Mouse (Mus musculus): ENCODE results near the gene Crtc3. TPM values are rescaled to one million over a fixed set of nuclear protein-coding genes. Genes with fewer than 3 reads are reported as not detected.

Crtc3 gene
- polyA plus RNA-seq, 1 experiment from 2014 or later, result 15.5 TPM

- no peak overlapping the region for H3K4me2 ChIP-seq (replicated peaks)
- H3K9me3 ChIP-seq, result no peaks in the 10 kb centered on the region
- H3K9ac ChIP-seq, result no peak overlapping the region
- H3K27ac ChIP-seq, result no peak overlapping the region
- no peaks in the 10 kb centered on the region for H3K27me3 ChIP-seq (replicated peaks)
- H3K36me3 ChIP-seq, result no peaks in the 10 kb centered on the region
- H3K4me3 ChIP-seq (replicated peaks), result no peak overlapping the region
- 78% methylated on average over 3 of the region's 3 CpGs for WGBS
- ATAC-seq, result no peak
- H3K4me1 ChIP-seq (replicated peaks), result peaks cover 9% of the 10 kb centered on the region; the same call in 1 of the 2 replicates
These were observed 132.5 kb downstream of the Crtc3 start for GRCm38 (mm10) chr7:80556166-80556565.

GRCm38 (mm10) chr7:80555146-80555545, 133.5 kb downstream of the Crtc3 start:
- ATAC-seq, result no peak
- H3K9ac ChIP-seq, result no peak overlapping the region
- H3K4me2 ChIP-seq (replicated peaks), result no peak overlapping the region
- peaks cover 9% of the 10 kb centered on the region; the same call in 1 of the 2 replicates for H3K4me1 ChIP-seq (replicated peaks)
- no peak overlapping the region for H3K4me3 ChIP-seq (replicated peaks)
- H3K27me3 ChIP-seq (replicated peaks), result no peaks in the 10 kb centered on the region
- H3K36me3 ChIP-seq, result no peaks in the 10 kb centered on the region
- WGBS, result 75% methylated on average over 3 of the region's 3 CpGs
- H3K27ac ChIP-seq, result peak overlapping the region; percentile 81
- H3K9me3 ChIP-seq, result no peaks in the 10 kb centered on the region

- Histone ChIP-seq H3K4me3 (replicated peaks) (no peak overlapping the region), H3K4me2 (replicated peaks) (peak overlapping the region; percentile 18; the same call in 1 of the 2 replicates)
- peak; percentile 80 for ATAC-seq
These were observed 134.3 kb downstream of the Crtc3 start for GRCm38 (mm10) chr7:80554180-80555021.

GRCm38 (mm10) chr7:80548513-80549260, 140.0 kb downstream of the Crtc3 start:
- Histone ChIP-seq H3K36me3 (no peaks in the 10 kb centered on the region), H3K4me3 (replicated peaks) (no peak overlapping the region), H3K4me1 (replicated peaks) (no peaks in the 10 kb centered on the region), H3K27me3 (replicated peaks) (no peaks in the 10 kb centered on the region), H3K27ac (no peak overlapping the region), H3K9me3 (no peaks in the 10 kb centered on the region), H3K4me2 (replicated peaks) (no peak overlapping the region), H3K9ac (no peak overlapping the region)
- ATAC-seq, result no peak
- WGBS, result 73% methylated on average over 7 of the region's 7 CpGs

More at GRCm38 (mm10) chr7:80554180-80555021, 134.3 kb downstream of the Crtc3 start:
- Histone ChIP-seq H3K4me1 (replicated peaks) (peaks cover 9% of the 10 kb centered on the region; the same call in 1 of the 2 replicates), H3K9ac (no peak overlapping the region), H3K27me3 (replicated peaks) (no peaks in the 10 kb centered on the region), H3K36me3 (no peaks in the 10 kb centered on the region), H3K9me3 (no peaks in the 10 kb centered on the region), H3K27ac (peak overlapping the region; percentile 81)
- 54% methylated on average over 22 of the region's 22 CpGs for WGBS

GRCm38 (mm10) chr7:80542139-80542831, 146.4 kb downstream of the Crtc3 start:
- Histone ChIP-seq H3K27me3 (replicated peaks) (no peaks in the 10 kb centered on the region), H3K27ac (no peak overlapping the region), H3K9me3 (no peaks in the 10 kb centered on the region), H3K9ac (no peak overlapping the region), H3K4me2 (replicated peaks) (no peak overlapping the region), H3K4me1 (replicated peaks) (no peaks in the 10 kb centered on the region), H3K4me3 (replicated peaks) (no peak overlapping the region), H3K36me3 (no peaks in the 10 kb centered on the region)
- no peak; the same call in 1 of the 2 replicates for ATAC-seq
- 73% methylated on average over 7 of the region's 7 CpGs for WGBS

- H3K36me3 ChIP-seq, result no peaks in the 10 kb centered on the region
- H3K4me2 ChIP-seq (replicated peaks), result no peak overlapping the region
- no peak for ATAC-seq
- H3K4me3 ChIP-seq (replicated peaks), result no peak overlapping the region
- no peaks in the 10 kb centered on the region for H3K9me3 ChIP-seq
- H3K9ac ChIP-seq, result no peak overlapping the region
- no peak overlapping the region for H3K27ac ChIP-seq
- no peaks in the 10 kb centered on the region; the same call in 1 of the 2 replicates for H3K4me1 ChIP-seq (replicated peaks)
- 57% methylated on average over 5 of the region's 5 CpGs for WGBS
- H3K27me3 ChIP-seq (replicated peaks), result no peaks in the 10 kb centered on the region
These were observed 149.1 kb downstream of the Crtc3 start for GRCm38 (mm10) chr7:80539581-80539980.

Other genes starting within 250 kb of the Crtc3 start
- 16.8 and 17.4 TPM in 2 replicates for gene Blm, start 153.8 kb downstream of the Crtc3 start, polyA plus RNA-seq (2015; fragmentation: Nextera tagmentation; extraction: Ambion mirVana)
- 72.9 and 76.2 TPM in 2 replicates for gene Iqgap1, start 137.1 kb upstream of the Crtc3 start, polyA plus RNA-seq (2015; fragmentation: Nextera tagmentation; extraction: Ambion mirVana)
- gene Zscan2, start 172.0 kb upstream of the Crtc3 start, polyA plus RNA-seq (2015; fragmentation: Nextera tagmentation; extraction: Ambion mirVana), result 1.1 and 1.6 TPM in 2 replicates
- 32.8 and 35.7 TPM in 2 replicates for gene Wdr73, start 212.4 kb upstream of the Crtc3 start, polyA plus RNA-seq (2015; fragmentation: Nextera tagmentation; extraction: Ambion mirVana)
- 4.5 and 4.6 TPM in 2 replicates for gene Nmb, start 216.2 kb upstream of the Crtc3 start, polyA plus RNA-seq (2015; fragmentation: Nextera tagmentation; extraction: Ambion mirVana)

Measured in intestine, embryonic 15.5 days (tissue).